Mouse (Mus musculus) cerebellum, adult 11-12 months (tissue): Measurements from ENCODE around the gene BC030867.

Source experiments
- DNase-seq: peaks from one replicate; pipeline ENCODE4 v3.0.0; 2022

BC030867 gene

DNA sequence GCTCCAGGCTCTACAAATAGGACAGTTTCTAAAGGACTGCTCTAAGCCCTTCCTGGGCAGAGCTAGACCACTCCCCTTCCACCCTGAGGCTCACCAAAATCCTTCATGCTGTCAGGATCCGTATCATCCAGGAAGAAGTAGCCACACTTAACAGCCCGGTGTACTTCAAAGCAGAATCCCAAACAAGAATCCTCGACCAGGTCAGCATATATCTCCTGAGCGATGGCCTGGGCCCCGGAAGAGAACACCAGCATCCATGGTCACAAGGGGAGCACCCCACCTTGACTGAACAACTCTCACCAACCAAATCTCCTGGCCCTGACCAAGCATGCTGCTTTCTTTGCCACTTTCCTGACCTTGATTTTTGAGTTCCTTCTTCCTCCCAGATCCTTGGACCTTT, 45.7 kb downstream of the BC030867 start:
- peak; percentile 27 for DNase-seq

DNA sequence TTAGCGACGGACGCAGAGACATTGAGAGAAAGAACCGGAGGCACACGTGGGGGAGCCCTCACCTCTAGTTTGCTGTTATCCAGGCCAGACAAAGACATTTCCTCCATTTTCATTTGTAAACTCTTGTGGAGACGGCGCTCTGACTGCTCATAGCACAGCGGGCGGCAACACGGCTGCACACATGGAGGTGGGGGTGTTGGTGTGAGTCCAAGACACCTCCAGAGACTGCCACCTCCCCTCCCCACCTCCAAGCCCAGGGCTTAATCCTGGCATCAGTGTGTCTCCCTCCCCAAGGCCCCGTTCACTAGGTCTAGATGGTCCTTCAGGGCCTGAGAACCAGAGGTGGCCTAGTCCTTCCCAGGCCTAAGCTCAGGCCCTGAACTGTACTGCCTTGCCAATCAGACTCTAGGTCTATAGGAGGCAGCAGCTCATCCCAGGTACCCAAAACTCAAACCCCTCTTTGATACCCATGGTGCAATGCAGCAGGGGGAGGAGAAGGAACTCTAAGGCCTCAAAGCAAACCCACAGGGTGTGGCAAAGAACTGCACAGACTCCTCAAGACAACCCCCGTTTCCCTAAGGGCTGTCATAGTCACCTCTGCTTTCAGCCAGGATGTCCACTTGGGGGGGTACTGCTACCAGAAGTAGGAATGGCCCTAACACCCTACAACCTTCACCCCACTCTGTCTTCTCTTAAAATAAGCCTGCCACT, 46.4 kb downstream of the BC030867 start:
- peak; percentile 68 for DNase-seq

DNA sequence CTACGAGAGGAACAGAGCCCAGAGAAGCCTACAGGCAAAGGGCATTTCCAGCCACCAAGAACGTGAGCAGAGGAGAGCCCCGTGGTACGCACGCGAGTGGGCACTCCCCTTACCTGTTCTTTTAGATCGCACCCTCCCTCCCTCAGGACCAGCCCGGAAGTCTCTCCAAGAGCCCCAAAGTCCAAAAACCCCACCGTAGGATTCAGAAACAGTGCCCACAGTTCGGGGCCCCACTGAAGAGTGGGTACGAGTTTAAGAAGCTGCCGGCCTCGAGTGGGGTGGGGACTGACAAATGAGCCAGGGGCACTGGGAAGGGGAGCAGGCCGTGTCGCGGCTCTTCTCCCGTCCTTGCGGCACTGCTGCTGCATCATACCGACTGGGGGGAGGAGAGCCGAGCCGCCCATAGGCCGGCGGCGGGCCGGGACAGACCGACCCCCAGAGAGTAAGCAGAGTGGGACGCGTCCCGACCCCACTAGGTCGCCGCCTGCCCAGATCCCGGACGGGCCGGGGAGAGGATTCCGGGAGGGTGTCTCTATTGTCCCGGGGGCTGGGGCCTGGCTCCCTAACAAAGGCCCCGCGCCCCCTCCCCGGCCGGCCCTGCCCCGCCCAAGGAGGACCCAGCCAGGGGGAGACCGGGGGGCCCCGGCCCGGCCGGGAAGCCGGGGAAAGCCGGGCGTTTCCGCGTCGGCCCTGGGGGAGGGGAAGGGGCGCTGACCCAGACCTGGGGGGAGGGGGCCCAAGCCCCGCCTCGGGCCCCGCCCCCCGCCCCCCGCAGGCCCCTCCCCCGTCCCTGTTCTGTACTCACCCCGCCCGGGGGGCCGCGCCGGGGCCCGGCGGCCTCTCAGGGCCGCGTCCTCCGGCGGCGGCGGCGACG, 47.2 kb downstream of the BC030867 start:
- peak; percentile 71 for DNase-seq

DNA sequence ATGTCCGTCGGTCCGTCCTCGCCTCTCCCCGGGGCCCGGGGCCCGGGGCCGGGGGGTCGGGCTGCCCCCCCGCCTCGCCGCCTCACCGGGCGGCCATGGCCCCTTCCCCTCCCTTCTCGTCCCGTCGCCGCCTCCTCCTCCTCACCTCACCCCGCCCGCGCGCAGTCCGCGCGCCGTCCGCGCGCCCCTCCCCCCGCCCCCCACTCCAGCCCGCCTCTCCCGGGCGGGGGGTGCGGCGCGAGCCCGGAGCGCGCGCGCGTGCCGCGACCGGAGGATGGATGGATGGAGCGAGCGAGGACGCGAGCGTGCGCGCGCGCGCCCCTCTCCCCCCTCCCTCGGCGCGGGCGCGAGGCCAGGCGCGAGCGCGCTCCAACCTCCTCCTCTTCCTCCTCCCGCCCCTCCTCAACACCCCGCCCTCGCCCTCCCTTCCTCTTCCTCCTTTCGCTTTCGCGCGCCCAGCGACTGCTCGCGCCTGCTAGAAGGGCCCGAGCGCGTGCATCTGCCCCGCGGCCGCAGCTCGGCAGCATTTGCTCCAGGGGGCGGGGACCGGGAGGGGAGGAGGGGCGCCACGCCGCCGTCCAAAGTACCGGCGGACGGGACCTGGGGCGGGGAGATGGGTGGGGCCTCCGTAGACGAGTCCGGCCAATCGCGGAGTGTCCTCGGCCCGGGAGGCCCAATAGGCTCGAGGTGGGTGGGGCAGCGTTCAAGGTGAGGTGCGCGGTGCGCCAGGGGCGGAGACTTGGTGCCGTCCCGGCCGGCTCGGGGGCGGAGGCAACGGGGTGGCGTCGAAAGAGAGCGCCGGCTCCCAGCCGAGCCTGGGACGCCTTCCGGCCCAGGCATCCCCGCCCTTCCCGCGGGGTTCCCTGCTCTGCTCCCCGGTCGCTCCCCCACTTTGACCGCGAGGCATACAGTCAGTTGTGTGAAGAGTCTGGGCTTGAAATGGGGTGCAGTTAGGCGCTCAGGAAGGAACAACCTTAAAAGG, 48.1 kb downstream of the BC030867 start, which contains the start of gene Atxn7l3:
Gene Atxn7l3, minus strand, starts transcription at position 141 of the 982 bp plus-strand sequence.
- peak; percentile 99 for DNase-seq

DNA sequence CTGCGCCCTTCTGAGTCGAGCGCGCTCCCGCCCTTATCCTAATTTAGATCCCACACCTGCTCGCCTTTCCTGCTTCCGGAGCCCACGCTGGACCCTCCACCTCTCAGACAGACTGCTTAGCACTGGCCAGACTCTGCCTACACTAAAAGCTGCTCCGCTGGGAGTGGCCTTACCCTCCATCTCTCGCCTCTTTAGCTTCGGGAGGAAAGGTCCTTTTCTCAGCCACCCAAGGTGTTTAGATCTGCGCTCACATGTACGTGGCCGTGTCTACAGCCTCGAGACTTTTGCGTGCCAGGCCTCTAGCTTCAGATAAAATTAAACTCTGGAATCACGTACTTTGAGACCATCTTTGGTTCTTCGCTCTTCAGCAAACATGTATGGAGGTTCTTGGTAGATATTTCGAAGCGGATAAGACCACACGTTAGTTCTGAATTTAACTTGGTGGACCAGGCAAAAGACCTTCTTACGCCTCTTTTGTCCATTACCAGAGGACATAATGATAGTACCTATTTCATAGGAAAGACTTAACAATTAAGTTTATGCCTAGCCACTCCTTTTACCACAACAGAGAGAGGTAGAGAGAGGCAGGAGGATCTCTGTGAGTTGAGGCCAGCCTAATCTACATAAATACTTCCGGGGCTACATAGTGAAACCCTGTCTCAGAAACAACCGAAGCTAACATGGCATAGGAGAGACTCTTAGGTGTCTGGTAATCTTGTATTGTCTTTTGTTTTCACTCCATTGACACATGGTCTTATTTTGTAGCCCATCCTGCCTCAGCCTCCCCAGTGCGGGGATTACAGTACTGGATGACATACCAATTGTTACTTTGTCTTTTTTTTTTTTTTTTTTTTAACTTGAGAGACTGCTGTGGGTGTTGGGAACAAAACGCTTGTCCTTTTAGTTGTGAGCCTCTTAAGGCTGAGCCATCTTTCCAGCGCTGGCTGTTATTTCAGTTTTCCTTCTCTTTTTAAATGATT, 49.2 kb downstream of the BC030867 start:
- DNase-seq: no peak

DNA sequence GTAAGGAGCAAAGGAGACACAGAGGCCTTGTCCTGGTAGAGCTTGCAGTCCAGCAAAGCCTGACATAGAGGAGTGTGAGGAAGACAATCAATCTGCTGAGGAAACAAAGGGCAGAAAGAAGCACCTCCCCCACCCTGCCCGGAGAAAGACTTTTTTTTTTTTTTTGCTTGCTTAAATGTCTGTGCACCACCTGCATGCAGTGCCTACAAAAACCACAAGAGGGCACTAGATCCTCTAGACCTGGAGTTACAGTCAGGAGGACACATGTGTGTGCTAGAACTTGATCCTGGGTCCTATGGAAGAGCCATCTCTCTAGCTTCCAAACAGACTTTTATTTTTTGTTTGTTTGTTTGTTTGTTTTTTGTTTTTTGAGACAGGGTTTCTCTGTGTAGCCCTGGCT, 51.2 kb downstream of the BC030867 start:
- no peak for DNase-seq

DNA sequence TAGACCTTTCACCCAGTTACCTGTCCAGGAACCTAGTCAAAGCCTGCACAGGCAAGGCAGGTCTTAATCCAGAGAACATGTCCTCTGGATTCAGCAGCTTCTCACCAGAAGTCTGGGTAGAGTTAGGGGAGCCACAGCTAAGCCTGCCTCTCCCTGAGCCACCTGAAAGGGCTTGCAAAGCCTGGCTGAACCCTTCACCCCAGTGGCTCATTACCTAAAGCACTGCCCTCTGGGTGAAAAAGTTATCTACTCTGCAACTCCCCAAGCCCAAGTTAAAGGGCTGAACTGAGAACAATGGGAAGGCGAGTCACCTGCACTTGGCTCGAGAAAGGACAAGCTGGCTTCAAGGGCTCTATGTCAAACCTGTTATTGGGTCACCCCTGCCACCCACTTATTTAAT, 55.5 kb downstream of the BC030867 start:
- DNase-seq: no peak

DNA sequence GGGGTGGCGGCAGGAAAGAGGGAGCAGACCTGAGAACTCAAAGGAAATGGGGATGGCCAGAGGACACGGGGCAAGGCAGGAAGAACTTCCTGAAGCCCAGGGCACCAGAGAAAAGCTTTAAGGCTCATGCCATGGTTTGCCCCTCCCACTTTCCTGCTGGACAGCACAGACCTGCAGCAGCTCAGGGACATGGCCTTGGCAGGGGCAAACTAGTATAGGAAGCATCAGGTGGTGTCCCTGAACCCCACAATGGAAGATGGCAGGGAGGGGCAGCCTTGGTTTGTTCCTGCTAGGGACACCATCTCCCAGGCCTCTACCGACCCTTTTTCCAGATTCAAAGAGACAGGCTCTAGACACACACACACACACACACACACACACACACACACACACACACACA, 56.7 kb downstream of the BC030867 start:
- DNase-seq: peak; percentile 33

DNA sequence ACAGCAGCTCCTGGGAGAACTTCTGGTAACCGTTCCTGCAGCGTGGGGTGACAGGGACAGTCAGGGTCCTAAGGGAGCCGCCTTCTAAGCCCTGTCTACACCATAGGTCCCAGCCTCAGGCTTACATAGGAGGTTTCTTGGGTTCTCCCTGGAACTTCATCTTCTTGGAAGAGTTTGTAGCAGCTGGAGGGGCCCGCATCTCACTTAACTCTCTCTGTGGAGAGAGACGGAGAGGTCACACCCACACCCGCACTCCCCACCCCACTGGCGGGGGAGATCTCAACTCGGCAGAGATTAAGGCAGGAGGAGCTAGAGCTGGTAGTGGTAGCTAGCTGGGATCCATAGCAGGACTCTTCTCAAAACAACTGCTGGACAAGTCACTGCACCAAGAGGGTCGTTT, 59.4 kb downstream of the BC030867 start:
- peak; percentile 50 for DNase-seq

DNA sequence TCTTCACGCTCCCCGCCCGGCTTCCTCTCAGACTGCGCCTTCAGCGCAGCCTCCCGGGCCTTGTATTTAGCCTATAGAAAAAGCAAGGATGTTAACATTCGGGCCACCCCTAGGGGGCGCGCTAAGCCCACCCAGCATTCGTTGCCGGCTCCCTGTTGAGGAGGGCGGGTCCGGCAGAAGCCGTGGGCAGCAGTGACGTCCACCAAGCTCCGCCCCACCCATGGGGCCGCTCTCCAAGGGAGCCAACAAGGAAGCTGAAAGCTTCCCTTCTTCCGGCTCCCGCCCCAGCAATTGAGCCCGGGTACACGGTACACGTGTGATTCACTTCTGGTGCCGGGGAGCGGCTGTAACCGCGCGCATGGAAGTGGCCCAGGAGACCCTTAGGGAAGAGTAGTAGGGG, 60.3 kb downstream of the BC030867 start:
- DNase-seq: peak; percentile 93

GRCm38 (mm10) chr11:102309821-102310617, 61.3 kb downstream of the BC030867 start:
- DNase-seq: peak; percentile 62

DNA sequence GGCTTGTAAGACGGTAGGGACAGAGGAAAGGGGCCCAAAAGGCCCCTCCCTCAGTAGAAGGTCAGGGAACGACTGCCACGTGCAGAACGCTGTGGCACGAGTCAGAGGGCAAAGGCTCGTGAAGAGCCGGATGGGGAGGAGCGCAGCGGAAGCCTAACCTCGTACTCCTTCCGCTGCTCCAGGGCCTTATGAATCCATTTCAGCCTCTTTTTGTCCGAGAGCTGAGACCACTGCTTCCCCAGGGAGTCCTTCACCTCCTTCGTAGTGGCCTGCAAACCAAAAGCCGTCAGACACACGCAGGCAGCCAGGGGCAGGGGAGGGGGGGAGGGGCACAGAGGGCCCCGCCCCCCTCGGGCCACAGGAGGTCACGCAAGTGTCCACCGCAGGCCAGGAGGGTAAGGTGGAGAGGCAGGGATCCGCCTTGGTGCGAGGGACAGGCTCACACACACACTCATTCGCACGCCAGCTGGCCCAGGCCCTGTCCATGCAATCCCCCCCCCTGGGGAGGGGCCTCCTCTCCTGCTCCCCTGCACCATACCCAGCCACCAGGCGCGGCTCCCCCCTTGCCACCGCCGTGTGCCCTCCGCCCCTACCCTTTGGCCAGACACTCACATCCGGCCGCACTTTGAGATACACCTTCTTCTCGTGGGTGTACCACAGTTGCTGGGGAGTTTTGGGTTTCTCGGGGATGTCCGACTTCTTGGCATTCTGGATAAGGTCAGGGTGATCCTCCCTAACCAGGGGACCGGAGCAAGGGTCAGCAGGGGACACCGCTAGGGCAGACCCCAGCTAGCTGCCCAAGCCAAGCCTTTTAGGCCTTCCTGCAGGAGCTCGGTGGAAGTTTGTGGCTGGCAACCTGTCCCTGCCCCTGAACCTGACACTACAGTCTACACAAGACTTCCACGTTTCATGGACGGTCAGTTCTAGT, 62.4 kb downstream of the BC030867 start:
- DNase-seq: peak; percentile 64

DNA sequence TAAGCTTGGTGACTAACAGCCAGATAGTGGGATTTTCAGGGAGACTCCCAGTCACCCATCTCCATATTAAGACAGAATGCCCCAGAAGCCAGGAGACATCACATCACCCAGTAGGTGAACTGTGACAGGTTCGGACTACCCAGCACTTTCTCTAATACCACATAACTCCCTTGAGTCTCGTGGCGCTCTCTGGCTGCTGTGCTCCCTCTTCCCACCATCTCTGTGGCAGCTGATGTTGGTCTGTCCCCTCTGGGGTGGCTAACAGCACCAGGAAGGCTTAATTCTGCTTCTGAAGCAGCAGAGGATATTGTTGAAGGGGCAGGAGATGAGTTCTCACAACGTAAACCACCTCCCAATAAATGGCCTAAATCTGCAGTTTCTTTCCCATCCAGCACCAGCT, 63.3 kb downstream of the BC030867 start:
- DNase-seq: no peak

GRCm38 (mm10) chr11:102312586-102312985, 63.9 kb downstream of the BC030867 start:
- DNase-seq: no peak

DNA sequence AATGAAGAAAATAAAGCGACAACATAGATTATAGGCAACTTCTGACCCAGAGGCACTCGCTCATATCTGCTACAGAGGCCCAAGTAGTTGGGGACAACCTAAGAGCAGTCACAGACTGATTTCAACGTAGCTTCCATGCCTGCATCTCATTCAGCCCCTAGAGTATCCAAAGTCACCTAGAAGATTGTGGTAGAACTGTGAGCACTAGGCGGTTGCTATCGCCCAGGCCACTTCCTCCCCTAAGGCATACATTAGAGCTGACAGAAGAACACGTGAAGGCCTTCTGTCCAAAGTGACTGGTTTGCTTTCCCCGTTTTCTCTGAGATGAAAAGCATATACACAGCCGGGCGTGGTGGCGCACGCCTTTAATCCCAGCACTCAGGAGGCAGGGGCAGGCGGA, 65.6 kb downstream of the BC030867 start:
- peak; percentile 28 for DNase-seq
